Mouse (Mus musculus) forelimb bud, embryonic 11.5 days (tissue): ENCODE results near the gene Hhip.

Source experiments
- DNase-seq: peaks from one replicate; pipeline ENCODE4 v3.0.0-alpha.2; 2012; ENCODE audit warnings: low read depth, low spot score

Gene Hhip

DNA sequence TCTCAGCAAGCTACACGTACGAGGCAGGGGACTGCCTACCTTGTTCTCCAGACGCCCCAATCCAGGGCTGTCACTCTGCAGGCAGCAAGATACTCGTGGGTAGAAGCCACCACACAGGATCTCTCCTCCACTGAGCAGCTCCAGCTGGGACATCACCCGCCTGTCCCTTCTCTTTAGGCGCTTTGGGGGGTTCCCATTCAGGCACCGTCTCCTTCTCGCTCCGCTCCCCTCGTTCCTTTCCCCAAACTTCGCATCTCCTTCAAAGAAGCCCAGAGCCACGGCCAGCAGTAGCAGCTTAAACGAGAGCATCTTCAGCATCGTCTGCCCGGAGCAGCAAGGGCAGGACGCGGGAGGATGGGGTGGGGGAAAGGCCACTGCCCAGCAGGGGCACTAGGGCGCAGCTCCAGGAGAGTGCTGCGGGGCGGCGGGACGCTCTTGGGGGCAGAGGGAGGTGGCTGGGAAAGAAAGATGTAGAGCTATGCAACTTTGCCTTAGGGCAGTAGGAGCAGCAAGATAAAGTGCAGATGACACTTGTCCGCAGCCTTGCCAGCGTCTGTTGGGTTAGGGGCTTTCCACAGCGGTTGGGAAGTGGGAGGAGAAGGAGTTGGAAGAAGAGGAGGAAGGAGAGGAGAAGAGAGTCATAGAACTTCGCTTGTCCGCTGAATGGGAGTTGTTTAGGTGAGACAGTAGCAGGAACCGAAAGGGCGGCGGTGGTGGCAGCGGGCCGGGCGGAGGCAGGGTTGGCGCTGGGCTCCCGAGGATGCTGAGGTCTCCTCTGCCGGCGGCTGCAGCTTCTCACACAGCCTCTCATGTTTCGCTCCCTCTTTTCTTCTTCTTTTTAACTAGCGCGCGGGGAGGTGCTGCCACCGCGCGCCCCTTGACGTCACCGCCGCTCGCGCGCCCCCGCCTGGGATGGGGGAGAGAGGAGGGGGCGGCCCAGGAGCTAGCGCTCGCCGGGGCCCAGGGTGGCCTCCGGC lies at the start of gene Hhip:
Hhip (minus strand) TSS at position 809 of the 977 bp plus-strand sequence.
- DNase-seq = no peak

DNA sequence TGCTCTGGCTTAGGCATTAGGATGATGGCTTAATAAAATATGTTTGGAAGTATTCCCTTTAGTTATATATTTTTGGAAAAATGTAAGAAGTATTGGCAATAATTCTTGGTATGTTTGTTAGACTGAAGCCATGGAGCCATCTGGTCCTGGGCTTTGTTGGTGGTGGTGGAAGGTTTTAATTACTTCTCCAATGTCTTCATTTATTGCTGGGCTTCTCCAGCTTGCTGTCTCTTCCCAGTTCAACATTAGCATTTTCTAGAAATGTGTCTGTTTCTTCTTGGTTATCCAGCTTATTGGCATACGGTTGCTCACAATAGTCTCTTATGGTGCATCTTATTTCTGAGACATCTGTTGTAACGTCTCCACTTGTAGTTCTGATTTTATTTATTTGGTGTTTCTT lies 29.2 kb upstream of the Hhip start:
- no peak for DNase-seq

DNA sequence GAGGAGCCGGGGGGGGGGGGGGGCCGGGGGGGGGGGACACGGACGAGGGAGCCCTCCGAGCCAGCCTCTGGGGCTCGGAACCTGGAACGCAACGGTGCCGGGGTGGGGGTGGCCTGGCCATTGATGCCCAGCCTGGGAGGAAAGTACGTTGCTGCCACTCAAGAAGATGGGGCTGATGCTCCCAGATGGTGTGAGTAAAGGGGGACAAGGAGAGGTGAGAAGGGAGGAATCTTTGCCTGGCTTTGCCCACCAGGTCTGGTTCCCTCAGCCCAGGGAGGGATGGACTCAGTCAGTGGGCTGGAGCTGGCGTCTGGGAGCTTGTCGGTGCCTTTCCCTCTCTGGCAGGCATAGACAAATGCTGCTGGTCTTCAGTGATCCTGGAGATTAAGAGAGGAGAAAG lies 387 bp upstream of the Hhip start:
- DNase-seq = no peak

DNA sequence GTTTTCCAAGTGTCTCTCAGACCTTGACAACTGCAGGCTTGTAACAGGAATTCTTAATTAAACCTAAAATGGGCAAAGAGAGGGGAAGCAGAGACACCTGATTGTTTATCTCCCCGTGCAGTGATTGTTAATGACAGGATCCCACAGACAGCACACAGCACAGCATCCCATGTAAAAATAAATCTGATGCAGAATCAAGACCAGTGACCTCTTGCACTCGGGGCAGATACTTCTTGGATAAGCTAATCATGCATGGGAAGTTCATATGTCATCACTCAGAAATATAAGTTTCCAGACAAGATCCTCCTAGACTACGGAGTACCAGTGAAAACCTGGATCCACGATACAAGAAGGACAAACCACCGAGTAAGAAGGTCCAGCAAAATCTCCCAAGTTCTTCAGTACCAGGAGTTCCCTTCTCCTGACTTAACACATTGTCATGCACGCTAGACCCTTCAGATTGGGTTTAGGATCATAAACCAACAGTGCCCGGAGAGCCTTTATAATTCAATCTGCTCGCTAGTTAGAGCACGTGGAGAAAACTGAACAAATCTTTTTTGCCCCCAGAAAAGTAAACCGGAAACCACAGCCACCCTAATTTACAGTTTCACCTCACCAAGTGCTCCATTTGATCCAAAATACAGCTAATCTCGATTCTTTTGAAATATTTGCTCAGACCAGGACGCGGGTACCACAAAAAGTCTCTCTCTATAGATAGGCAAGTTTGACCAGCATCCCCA lies 1.3 kb downstream of the Hhip start:
- no peak for DNase-seq

DNA sequence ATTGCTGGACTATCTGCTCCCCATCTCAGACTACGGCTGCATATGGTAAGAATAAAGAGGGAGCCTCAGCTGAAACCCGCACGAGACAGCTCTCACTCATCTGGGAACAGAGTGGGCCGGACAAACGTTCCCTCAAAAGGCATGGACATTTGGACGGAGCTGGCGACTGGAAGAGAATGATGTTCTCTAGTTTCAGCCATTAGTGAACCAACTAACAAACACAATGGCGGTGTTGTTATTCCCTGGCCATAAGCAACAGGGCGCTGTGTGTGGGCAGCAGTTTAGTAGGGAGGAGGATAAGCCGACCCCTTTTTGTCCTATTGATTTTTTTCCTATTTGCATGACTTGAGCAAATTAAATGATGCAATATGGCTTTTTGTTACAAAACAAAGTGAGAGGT lies 2.0 kb downstream of the Hhip start:
- no peak for DNase-seq

DNA sequence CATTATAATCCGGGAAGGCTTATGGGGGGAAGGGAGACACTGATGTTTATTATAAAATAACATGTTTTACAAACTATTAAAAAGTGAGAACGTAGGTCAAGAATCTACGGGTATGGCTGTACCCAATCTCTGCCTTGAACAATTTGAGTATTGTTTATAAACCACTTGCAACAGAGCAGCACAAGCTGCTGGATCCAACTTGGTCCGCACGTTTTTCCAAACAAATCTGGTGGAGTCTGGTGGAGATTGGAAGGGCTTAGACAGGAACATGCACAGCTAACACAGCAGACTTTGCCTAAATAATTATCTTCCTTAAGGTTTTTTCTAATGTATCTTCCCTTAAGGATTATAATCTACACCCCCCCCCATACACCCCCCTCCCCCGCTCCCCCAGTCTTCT lies 2.7 kb downstream of the Hhip start:
- DNase-seq = no peak

DNA sequence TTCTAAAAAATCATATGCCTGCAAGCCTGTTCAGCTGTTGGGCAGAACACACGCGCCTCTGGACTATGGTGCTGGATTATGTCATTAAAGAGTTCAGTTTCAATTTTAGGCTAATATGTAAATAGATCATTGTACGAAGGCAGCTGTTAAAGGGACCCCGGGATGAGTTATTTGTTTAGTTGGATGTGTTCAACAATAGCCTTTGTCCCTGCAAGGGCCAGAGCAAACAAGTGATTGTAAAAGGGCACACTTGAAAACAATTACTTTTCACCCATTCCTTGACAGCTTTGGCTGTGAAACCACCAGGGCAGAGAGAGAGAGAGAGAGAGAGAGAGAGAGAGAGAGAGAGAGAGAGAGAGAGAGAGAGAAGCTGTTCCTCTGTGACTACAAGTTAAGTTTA lies 3.6 kb downstream of the Hhip start:
- no peak for DNase-seq

DNA sequence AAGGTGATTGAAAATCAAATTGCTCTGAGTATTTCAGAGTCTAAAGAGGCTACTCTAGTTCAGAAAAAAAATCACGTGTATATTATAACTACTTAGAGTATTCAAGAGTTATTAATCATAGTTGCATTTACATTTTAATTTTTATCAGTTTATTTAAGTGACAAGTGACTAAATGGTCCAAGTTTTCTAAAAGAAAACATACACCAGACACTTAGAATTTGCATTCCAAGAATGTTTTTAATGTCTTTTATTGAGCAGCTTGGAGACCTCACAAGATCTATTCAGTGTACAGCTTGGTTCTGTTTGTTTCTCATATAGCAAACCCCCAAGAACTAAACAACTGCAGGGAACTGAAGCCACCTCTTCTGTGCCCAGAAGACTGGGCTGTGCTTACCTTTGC lies 5.0 kb downstream of the Hhip start:
- no peak for DNase-seq

DNA sequence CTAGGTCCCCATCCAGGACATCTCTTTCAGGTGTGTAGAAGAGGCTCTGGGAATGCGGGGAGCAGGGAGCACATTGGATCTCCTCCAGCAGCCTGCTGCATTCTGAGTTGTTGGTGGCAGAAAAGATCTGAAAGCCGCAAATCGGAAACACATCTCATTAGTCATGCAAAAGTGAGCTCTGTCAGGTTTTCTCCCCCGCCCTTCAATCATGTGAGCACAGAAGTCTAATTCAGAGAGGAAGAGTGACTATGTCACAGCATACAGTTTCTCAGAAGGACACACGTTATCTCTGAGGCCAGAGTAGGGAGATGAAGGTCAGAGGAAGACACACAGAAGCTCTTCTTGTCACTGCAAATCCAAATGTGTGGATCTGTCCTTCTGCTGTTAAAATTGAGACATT lies 6.3 kb downstream of the Hhip start:
- no peak for DNase-seq

DNA sequence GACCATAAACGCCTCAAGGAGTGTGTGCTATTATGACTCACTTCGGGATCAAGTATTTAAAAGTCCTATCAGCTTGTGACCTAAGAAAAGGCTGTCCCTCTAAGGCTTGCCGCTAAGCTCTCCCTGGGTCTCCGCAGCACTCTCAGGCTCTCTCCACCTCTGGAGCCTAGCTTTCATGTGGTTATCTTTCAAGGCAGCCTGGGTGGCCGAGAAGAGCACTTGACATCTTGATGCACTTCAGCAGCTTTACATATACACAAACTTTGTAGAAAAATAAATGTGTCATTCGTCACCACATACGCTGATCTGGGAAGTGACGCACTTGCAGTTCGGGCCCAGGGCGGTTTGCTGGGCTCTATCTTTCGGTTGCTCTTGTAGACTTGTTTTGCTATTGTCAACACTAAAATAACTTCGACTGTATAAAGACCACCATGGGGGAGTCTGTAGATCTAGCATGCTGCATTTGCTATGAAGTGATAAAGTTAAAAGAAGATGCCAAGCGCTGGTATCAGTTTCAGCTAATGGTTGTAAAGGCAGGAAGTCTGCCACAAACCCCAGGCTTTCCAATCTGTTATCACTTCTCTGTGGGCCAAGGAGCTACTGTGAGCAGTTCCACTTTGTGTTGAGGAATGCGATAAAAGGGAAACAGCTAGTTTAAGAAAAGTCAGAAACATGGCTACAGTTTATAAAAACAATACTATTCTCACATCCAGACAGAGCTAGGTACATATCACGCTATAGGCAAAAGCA lies 8.4 kb downstream of the Hhip start:
- DNase-seq = no peak

DNA sequence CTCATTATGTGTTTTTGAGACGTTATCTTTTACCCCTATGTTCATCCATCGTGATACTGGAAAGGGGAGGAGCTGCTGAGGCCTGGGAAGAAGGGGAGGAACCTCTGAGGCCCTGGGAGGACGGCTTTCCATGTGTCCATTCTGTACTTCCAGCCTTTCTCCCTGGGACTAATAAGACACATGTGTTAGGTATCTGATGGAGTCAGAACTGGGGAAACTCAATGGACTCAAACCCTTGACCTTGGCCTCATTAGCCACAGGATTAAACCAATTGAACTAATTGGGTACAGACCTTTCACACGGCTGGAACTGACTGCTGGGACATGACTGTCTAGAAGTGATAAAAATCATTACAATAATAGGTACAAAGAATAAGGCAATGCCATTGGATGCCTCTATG lies 9.6 kb downstream of the Hhip start:
- no peak for DNase-seq

DNA sequence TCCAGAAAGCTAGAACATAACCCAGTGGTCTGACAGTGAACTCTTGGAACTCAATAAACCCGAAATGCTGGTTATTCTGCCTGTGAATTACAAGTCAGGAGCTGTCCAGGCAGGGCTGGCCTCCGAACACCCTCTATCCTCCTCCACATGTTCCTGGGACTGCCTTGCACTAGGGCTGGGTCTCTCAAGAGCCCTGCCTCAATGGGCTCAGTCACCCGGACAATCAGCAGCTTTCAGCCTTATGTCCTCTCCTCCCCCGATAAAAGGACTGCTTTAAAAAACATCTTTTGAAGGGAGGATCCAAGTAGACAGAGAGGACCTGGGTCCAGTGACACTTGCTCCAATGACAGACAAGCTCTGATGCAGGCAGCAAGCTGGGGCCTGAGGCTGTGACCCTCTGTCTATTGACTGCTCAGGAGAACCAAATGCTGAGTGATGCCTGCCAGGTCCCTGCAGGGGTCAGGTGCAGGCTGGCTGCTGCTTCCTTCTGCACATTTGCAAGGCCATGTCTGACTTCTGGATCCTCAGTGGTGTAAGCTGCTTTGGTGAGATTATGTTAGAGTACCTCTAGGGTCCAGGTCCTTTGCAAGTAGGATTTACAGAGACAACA lies 20.1 kb downstream of the Hhip start:
- DNase-seq = no peak

DNA sequence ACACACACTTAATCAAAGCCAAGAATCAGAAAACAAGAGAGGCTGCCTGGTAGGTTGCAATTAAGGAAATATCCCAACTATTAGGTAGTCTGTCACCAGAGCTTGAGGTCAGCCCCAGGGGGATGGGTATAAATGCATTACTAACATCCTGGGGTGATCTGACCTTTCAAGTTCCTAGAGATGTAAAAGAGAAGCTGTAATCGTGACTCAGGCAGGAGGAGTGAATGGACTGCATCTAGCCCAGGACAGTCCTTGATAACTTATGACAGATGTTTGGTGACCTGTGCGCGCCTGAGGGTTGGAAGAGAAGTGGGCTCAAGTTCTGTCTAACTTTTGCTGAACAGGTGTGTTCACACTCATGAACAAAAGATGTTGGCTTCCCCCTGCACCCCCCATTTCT lies 25.2 kb downstream of the Hhip start:
- peak; percentile 41 for DNase-seq

DNA sequence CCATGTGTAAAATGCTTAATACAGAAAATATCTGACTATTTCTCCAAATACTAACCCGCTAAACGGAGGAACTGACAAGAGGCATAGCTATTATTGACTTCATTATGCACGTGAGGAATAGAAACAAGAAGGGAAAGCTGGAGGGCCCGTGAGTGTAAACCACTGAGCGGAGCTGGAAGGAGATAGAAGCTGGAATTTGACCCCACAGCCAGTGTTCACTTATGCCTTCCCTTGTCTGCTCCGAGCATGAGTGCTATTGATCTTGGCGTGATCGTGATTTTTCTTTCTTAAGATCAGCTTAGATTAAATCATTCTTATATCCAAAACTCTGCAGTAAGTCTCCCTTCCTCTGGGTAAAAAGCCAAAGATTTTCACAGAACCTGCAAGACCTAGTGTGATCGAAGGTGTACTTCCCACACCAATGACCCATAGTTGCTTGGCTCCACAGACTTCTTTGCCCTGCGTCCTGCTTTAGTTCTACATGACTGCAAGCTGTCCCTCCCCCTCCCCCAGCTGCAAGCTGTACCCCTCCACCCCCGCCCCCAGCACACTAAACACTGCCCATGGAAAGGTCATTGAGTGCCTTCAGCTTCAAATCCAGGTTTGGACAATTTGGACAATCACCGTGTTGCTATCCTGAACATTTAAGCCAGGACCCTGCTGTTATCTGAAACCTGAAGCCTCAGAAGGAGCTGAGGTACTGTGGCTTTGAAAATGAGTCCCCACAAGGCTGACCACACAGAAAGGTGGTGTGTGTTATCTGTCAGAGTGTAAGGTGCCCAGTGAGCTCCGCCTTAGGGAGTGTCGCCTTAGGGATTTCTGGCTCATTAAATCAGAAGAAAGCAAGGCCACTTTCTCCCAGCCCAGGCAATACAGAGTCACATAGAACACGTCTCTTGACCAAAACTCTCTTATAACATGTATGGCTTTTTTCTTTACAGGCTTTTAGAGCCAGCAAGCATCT lies 26.2 kb downstream of the Hhip start:
- no peak for DNase-seq

DNA sequence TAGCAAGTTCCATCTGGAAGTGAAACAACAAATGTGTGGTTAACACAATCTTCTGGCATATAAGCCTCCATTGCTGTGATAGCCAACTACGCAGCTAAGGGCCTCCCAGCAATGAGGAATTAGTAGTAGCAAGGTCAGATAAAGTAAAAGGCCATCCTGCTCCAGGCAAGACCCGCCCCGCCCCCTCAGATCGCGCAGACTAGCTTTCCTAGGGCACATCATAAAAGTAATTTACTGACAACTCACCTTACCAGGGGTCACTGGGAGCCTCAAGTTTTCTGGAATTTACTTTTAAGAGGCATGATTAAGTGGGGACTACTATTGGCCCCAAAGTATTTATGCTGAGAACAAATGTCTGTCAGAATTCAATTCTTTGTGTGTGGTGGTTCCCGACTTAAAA lies 28.2 kb downstream of the Hhip start:
- DNase-seq = no peak

DNA sequence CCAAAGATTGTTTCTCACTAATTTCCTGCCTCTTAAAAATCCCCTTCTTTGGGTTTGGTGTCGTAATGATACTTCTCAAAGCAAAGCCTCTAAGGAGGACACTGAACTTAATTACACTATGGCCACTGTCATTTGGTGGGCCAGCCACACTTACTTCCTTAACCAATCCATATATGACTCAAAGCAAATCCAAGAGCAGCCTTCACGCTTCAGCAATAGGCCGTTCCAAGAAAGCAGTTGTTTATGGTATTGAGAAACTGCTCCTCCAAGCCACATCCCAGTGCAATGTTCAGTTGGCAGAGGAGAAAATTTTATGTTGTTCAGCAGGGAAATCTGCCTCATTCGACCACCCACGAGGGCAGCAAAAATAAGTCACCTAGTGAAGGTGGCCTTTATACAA lies 37.3 kb downstream of the Hhip start:
- DNase-seq = no peak

DNA sequence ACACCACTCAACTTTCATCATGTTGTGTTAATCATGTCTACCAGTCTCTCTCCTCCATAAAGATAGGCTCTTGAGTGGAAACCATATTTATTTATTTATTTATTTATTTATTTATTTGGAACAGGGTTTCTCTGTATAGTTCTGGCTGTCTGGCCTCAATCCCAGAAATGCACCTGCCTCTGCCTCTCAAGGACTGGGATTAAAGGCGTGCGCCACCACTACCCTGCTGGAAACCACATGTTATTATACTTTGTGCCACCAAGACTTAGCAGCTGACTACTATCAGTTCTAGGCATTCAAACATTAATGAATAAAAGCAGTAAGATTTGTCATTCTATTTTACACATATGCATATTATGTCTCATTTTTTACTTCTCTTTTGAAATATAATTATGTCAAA lies 42.0 kb downstream of the Hhip start:
- DNase-seq = no peak

DNA sequence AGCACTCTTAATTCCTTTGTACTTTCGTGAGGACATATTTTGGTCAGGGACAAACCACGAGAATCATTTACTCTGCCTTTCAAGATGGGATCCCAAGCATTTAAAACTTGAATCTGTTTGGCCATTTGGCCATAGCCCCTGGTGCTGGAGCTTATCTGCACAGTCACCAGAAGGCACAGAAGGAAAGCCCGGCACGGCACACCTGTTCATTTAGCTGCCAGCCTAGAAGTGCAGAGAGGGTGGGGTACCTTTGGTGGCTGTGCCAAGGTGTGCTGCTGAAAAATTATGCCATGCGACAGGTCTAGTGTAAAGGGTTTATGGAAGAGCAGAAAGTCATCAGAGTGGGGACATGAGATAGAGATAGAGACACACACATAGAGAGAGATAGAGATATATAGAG lies 53.4 kb downstream of the Hhip start:
- DNase-seq = no peak

DNA sequence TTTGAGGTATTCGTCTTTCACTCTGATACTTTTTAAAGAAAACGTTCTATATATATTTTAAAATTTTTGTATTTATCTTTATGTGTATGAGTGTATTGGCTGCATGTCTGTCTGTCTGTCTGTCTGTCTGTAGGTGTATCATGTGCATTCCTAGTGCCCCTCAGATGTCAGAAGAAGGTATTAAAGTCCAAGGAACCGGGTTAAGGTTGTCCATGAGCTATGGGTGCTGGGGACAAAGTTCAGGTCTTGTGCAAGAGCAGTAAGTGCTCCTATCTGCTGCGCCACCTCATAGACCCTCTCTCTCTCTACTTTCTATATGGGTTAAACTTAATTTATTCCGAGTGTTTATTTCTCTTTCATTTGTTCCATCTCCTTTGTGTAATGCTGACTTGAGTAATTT lies 55.5 kb downstream of the Hhip start:
- no peak for DNase-seq

DNA sequence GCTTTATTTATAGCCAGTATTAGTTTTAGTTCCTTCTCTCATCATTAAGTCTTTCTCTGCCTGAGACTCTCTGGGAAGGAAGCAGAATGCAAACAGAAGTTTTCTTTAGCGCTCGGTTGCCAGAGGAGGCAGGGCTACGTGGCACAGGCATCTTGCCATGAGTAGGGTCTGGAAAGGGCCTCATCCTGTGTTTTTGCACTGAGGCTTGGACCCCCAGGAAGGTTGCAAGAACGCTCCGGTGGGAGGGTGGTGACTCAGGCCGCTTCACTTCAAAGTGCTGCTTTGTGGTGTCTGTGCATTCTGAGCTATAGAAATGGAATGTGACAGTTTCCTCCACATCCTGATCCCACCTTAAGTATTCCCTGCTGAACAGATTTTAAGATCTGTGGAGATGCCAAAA lies 62.7 kb downstream of the Hhip start:
- DNase-seq = no peak

DNA sequence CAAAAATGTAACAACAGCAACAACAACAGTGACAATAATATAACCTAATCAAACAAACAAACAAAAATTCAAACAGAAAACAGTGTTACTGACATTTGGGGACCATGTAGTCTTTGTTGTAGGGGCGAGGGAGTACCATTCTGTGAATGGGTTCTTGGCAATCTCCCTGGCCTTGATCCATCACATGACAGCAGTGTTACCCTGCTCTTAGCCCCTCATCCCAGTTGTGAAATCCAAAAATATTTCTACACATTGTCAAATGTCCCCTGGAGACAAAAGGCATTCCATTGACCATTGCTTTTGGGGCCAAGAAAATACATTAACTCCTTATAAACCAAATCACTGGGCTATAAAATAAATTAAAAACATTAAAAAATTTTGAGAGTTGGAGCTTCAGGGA lies 64.3 kb downstream of the Hhip start:
- no peak for DNase-seq
